Mouse (Mus musculus): Measurements from ENCODE around the gene S100a13.

Gene S100a13

DNA sequence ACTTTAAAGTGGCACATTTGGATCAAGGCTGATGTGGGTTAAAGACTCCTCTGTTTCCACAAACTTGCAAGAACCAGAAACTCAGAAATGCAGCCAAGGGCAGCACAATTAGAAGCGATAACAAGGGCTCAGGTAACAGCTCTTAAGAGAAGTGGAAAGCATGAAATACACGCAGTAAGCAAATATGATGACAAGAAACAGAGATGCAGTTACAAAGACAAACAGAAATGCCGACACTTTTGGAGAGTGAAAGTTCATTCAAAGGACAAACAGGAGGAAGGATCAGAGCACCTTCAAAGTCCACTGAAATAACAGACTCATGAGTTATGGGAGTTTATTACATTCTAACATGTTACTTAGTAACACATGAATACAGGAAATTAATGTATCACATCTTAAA lies 7.9 kb upstream of the S100a13 start:
- no peak for DNase-seq (ENCODE audit: low read depth, low spot score)

DNA sequence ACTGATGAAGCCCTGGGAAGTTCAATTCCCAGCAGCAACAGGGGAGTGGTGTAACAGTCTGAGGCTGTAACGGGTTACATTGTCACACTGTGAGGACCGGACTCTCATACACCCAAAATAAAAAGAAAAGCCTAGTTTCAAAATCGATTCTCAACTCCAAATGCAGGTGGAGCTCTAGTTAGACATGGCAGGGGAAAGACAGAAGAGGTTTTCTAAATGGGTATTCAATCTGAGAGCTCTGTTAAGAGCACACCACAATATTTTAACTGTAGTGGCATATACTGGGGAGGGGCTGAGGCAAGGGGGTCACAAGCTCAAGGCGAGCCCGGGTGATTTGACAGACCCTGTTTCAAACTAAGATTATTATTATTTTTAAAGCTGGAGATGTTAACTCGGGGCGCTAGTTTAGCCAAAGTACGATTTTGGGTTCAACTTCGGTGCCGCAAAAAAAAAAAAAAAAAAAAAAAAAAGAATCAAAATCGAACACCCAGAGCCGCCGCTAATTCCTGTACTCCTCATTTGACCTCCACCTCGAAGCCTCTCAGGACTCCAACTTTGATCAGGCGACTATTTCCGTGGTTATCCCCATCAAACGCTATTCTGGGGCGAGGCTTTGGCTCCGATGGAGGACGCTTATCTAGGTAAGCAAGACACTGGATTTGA lies 5.8 kb upstream of the S100a13 start:
- peak; percentile 54 for DNase-seq (ENCODE audit: low read depth, low spot score)

DNA sequence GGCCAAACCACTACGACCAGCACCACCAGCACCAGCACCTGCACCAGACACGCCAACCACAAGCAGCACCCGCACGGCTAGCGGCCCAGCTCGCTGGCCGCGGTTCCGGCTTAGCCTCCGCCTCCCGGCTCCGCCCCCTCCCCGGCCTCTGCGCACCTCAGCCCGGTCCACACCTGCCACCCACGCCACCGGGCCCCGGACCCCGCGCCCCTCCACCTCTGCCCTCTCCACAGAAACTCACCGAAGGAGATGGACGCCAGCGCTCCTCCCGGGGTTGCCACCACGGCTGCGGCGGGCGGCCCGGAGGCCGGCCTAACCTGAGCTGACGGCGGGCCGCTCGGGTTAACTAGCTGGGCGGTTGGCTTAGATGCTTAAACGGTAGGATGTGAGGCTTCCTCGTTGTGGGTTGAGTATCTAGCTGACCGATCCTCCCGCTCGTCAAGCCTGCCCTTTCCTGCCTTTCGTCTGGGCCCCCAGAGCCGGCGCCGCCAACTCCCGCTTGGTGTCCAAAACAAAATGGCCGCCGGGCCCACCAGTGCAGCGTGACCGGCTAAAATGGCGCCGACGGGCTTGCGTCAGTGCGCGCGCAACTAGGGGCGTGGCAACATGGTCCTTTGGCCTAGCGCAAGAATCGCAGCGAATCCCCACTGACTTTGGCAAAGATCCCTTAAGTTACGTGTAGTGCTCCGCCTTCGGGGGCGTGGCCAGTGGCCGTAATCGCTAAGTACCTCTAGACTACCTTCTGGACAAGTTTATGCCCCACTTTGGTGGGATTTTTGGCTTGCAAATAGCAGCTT lies 5.1 kb upstream of the S100a13 start, which contains the start of gene Chtop:
TSS of gene Chtop (minus strand) at position 549 of the 797 bp plus-strand sequence.
- DNase-seq (ENCODE audit: low read depth, low spot score) = peak; percentile 100

DNA sequence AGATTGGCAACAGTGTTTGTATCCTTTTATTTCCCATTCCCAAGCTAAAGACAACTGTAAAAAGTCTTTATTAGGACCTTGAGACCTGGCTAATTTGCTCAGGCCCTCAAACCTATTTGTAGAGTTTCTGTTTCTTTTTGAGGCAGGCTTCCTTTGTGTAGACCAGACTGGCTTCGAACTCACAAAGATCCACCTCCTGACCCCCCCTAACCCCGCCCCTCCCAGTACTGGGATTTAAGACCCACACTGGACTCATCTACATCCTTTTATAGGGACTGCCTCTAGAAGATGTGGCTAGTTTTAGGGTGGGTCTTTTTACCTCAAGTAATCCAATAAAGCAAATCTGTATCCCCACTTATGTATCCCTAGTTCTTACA lies 4.5 kb upstream of the S100a13 start:
- no peak for DNase-seq (ENCODE audit: low read depth, low spot score)

DNA sequence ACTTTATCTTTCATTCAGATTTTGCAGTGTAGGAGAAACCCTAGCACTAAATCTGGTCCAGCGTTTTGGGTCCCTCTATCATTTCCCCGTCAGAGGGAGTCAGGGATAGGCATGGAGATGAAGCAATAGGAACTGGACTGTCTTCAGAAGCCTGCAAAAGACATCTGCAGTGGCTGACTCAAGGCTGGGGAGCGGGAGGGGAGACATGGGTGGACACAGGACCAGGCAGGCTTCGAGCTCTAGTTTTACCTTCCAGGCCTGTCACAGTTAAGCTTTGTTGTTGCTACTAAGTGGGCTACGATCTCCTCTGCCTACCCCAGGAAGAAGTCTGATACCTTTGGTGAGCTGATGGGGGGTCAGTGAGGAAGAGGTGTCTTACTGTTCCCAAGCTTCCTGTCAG lies 2.0 kb upstream of the S100a13 start:
- DNase-seq (ENCODE audit: low read depth, low spot score) = no peak

DNA sequence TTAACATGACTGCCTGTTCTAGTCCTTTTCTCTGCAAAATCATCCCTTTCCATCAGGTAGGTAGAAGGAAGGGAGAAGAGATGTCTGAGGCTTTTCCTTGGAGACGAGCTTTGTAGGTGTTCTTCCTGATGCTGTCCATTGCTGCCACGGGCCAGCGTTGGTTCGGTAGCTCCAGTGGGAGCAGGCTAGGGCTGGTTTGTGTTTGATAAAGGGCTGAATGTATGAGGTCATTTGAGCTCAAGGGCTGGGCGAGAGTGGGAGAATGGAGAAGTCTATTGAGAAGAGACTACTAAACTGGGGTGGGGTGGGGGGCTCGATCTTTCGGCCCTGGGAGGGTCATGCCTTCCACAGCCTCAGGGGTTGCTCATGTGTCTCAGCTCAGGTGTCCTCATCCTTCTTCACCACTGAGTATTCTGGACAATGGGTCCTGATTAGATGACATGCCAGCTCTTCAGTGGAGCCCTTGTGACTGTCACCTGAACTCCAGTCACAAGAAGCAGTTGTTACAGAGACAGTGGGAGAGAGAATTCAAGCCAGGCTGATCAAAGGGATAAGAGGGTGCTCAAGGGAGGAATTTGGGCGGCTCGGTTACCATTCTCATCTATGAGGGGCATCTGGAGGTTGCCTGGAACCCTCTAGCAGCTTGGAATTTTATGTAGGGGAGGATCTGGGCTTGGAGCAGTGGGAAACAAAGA lies 1.1 kb upstream of the S100a13 start:
- no peak for DNase-seq (ENCODE audit: low read depth, low spot score)

DNA sequence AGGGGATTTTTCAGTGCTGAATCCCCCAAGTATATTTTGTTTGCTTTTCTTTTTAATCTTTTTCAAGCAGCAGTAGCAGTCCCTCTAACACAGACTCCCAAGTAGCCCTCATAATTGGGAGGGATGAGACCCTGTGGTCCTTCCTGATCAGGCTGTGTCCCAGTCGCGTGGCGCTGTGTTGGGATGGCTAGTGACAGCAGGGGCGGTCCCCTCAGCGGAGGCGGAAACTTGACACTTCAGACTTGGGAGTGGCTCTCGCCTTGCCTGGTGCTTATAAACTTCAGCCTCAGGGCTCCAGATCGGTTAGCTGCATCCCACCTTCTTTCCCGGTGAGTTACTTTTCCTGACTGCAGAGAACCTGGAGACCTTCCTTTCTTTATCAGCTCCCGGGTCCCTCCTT lies 456 bp downstream of the S100a13 start:
- DNase-seq (ENCODE audit: low read depth, low spot score) = peak; percentile 68

DNA sequence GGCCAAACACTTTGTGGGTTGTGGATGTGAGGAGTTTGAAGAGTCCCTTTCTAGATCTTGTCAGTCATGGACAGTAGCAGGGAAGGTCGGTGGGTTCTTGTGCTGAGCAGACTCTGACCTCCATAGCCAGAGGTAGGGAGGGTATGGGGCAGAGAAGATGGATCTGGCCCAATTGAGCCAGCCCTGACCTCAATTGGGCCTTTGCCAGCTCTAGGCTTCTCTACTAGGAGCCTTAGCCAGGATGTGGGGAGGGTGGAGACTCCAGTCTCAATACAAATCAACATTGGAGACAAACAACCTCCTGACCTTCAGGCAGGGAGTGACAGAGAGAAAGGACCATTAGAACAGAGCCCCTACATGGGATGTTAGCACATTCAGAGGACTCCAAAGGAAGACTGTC lies 1.0 kb downstream of the S100a13 start:
- DNase-seq (ENCODE audit: low read depth, low spot score) = no peak

DNA sequence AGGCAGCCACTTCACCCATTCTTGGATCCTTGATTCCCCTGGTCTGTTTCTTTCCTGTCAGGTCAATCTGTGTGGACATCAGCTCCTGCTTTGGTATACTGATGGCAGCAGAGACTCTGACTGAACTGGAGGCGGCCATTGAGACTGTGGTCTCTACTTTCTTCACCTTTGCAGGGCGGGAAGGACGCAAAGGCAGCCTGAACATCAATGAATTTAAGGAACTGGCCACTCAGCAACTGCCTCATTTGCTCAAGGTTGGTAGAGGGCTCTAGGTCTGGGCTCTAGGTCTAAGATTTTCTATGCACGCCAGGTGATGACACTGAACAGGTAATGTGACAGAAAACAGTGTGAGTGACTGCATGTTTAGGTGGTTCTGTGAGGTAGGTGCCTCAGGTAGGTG lies 1.6 kb downstream of the S100a13 start:
- DNase-seq (ENCODE audit: low read depth, low spot score) = no peak

DNA sequence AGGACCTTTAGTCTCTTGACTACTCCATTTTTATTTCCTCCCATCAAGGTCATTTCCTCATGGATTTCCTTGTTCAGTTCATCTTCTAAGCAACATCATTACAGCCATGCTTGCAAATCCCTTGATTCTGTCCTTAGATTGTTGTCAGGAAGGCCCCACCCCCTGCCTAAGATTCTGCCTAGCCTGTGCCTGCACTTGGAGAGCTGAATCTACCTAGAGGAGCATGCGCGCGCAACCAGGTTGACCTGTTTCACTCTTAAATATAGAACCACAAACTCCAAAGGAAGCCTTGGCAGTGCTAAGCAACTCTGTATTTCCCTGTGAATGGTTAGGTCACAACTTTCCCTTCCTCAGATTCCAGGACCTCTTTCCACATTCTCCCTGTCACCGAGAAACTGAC lies 3.5 kb downstream of the S100a13 start:
- no peak for DNase-seq (ENCODE audit: low read depth, low spot score)

DNA sequence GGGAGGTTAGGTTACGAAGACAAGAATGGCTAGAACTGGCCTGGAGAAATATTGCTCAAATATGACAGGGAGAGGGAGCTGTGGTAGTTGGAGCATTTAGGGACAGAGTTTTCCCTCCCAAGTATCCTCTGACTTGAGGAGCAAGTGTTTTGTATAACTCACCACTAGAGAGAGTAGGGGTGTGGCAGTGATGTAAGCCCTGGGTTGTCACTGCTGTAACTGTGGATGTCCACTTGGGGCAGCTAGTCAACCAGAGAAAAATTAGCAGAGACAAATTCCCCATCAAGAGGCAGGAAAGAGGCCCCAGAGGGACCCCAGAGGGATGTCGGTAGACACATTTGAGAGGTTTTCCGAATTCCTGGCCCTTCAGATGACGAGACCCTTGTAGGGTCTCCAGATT lies 11.2 kb downstream of the S100a13 start:
- DNase-seq (ENCODE audit: low read depth, low spot score) = peak; percentile 55

DNA sequence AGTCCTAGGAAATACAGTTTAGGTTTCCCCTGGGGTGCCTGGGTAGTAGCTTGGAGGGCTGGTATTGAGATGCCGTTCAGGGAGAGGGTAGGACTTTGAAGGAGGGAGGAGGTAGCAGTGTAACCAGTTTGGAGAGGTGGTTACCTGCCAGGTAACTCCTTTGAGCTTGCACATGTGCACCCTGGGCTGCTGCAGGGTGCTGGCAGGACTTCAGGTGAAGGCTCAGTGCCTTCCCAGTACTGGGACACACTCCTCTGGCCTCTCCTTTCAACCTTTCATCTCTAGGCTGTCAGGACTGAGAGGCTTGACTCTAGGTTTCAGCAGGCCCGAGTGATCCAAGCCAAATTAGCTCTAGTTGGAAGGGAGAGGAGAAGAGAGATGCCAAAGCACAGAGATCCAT lies 11.8 kb downstream of the S100a13 start:
- no peak for DNase-seq (ENCODE audit: low read depth, low spot score)

DNA sequence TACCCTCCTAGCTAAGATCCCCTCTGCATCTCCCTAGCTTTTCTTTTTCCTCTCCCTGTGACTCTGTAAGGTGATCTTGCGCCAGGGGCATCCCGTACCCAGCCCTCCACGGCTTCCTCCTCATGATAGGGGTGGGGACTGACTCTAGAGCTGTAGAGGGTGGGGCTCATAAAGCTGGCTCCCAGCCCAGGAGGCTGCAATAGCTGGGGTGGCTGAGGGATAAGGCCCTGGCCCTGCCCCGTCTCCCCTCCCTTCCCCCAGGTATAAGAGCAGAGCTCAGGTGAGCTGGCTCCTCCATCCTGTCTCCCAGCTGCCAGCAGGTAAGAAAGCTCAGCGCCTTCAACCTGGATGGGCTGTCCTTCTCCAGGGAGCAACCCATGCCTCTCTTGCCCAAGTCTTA lies 12.3 kb downstream of the S100a13 start, which contains the start of gene S100a14:
TSS of gene S100a14 (plus strand) at position 277 of the 400 bp plus-strand sequence.
- DNase-seq (ENCODE audit: low read depth, low spot score) = no peak

DNA sequence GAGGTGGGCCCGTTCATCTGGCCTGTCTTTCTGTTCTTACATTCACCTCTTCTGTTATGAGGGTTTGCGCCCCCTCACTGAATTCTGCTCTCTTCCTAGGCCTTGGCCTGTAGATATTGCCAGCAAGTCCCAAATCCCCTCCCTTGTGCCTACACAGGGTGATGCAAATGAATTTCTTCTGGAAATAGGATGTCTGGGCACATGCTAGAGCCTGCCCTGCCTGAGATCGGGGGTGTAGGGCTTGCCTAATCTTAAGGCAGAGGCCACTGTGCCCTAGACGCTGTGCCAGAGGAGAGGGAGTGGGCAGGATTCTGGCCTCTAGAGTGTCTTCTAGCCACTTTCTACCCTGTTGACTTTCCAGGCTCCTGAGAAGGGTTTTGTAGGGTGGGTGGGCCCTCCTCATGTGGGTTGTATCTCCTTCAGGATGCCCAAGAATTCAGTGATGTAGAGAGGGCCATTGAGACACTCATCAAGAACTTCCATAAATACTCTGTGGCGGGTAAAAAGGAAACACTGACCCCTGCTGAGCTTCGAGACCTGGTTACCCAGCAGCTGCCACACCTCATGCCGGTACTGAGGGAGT lies 13.1 kb downstream of the S100a13 start:
- DNase-seq (ENCODE audit: low read depth, low spot score) = no peak

DNA sequence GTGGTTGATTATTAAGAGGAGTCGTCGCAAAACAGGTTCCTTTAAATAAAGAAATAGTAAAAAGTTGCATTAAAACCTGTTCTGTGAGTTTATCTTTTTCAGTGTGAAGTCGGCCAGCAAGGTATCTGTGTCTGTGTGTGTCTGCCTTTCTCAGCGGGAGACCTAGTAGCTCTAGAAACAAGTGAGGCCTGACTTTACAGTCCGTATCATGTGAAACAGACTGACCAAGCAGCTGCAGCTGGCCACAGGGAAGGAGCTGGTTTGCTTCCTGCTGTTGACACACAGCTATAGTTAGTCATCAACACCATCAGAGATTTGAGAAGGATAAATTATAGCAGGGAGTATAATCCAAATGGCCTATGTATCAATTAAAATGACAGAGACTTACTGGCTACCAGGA lies 17.5 kb downstream of the S100a13 start:
- DNase-seq (ENCODE audit: low read depth, low spot score) = no peak

DNA sequence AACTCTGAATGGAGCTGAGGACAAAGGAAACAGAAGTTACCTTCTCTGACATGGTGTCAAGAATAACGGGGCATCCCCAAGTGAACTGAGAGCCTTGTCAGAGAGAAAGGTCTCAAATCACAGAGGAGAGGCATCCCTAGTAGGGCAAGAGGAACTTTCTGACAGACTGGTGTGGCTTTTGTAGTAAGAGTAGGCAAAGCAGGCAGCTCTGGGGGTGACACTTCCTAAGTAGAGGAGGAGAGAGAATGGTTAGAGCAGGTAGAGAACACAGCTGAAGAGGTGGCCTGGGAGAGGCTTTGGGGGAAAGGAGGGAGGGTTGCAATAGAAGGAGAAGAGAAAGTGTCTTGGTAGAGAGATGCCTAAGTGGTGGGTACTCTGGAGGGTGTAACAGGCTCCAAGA lies 21.2 kb downstream of the S100a13 start:
- no peak for DNase-seq (ENCODE audit: low read depth, low spot score)

DNA sequence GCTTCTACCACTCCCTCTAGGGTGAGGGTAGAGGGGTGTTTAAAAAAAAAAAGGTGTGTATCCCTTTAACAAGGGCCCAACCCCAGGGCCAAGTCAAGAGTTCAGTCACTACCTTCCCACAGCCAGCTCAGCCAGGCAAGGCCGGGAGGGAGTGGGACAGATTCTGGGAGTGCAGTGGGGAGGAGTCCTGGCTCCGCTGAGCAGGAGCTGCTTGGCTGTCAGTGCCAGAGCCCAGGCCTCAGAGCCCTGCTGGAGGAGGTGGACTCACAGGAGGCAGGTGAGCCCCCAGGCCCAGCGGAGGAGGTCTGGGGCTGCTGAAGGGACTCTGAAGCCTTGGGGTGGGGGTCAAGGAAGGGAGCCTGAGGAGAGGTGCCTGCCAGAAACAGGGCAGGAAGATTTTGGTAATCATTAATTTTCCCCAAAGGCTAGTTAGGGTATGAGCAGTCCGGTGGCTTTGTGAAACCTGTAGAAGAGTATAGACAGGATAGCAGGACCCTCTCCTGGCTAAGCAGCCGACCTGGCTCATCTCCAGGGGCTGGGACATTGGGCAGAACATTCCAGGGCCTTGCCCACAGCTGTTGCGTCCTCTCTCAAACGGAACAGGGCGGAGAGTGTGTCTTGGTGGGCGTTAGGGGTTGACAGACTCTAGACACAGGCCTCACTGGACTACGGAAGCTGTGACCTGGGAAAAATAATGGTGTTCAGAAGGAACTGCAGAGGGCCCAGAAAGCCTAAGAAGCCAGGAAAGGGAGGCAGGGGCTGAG lies 23.1 kb downstream of the S100a13 start, which contains the start of gene S100a16:
TSS of gene S100a16 (plus strand) at position 114 of the 764 bp plus-strand sequence.
- no peak for DNase-seq (ENCODE audit: low read depth, low spot score)

DNA sequence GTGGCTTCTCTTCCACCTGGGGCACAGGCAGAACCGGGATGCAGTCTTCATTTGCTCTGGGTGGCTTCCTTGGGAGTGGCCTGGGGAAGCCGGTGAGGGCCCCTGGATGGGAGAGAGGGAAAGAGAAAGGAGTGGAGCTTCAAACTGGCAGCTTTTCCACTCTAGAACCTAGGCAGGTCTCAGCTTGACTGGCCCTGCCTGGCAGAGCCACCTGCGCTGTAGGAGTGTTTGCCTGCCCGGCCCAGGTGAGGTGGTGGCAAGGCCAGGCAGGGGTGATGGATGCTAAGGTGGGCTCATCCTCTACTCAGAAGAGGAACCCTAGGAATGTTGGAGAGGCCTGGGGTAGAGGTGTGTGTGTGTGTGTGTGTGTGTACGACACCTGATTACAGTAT lies 23.7 kb downstream of the S100a13 start:
- no peak for DNase-seq (ENCODE audit: low read depth, low spot score)

DNA sequence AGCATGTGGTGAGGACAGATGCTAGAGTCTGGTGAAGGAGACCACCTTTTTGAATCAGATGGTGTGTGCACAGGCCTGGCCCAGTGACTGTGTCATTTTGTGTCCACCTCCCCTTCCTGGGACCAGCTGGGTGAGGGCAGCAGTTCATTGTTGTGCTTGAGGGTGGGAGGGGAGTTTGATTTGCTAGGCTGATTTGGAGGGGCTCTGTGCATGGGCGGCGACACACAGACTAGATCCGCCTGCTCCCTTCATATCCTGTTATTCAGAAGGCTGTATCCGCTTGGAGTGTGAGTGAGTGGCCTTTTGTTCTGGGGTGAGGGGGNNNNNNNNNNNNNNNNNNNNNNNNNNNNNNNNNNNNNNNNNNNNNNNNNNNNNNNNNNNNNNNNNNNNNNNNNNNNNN lies 26.7 kb downstream of the S100a13 start:
- DNase-seq (ENCODE audit: low read depth, low spot score) = no peak

DNA sequence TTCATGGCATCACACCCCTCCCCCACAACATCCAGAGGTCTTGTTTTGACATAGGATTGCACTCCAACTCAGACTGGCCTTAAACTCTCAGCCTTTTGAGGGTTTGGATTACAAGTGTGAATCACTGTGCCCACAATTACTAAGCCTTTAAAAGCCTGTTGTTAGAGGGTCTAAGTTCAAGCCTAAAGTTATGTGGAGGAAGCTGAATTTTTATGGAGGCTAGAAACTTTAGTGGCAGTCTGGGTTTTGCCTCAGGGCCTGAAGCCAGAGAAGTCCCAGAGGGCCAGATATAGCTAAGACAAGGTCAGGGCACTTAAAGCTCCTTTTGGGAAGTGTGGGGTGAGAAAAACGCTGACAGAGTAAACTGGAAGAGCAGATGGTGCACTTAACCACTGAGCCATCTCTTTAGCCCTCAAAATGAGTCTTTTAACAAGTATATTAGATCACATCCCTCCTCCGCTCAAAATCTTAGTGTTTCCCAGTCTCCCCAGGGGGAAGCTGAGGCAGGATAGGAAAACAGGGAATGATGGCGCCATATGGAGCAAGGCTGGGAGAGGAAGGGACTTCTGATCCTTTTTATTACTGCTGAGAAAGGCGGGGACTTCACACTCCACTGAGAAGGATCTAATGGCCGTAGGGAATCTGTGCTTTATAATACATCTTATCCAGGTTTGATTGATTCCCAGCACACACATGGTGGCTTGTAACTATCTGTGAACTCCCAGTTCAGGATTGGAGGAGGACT lies 35.6 kb downstream of the S100a13 start:
- no peak for DNase-seq (ENCODE audit: low read depth, low spot score)

DNA sequence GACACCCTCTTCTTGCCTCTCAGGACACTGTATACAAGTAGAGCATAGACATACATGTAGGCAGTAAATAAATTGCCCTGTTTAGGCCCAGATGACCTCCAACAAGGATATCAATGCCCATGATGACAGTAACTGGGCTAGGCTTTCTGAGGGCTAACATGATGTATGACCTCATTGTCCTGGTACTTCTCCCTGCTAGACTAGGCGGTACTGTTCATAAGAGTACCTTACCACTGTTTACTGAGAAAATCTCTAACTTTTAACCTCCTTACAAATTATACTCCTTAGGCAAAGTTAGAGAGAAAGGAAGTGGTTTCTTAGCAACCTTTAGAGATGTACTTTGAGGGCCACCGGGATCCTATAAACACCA lies 36.2 kb downstream of the S100a13 start:
- no peak for DNase-seq (ENCODE audit: low read depth, low spot score)
